Mouse (Mus musculus) ES-E14 (cell line): ENCODE measurements at regions not wholly inside any gene's neighbourhood (a gene's known extent, or its start where the extent isn't known, plus 50 kb on each side); places are given as distances from the start of the nearest gene placed in this dataset.

Experiments
- DNase-seq: peaks from one replicate; pipeline ENCODE4 v3.0.0-alpha.2; 2013; ENCODE audit warnings: low read depth, low spot score
- H3K27ac ChIP-seq: 2 replicates; pipeline ENCODE4 v1.5.1; 2012; ENCODE audit warnings: low read depth, mild to moderate bottlenecking, low read length, moderate library complexity, mixed read lengths; ENCODE audit not compliant: poor library complexity, insufficient read depth, severe bottlenecking
- H3K36me3 ChIP-seq: 2 replicates; pipeline ENCODE4 v1.6.1; 2012; ENCODE audit warnings: mild to moderate bottlenecking, low read length, moderate library complexity, mixed read lengths; ENCODE audit not compliant: control insufficient read depth, poor library complexity, insufficient read depth, severe bottlenecking
- H3K4me1 ChIP-seq, 2 experiments: fragments of 150-350 bp in 1 of 2; sonication (generic) in 1 of 2; 2 replicates each; pipeline ENCODE4 v1.6.1; 2012; ENCODE audit warnings: low read length in 2 of 2, mild to moderate bottlenecking in 1 of 2, mixed read lengths in 1 of 2; ENCODE audit not compliant: control insufficient read depth in 2 of 2, insufficient read depth in 2 of 2, poor library complexity in 1 of 2
- H3K4me3 ChIP-seq, 2 experiments: fragments of 150-350 bp in 1 of 2; sonication (generic) in 1 of 2; 2 replicates each; pipeline ENCODE4 v1.5.1; 2012; ENCODE audit warnings: low read length in 2 of 2, low read depth in 1 of 2, mild to moderate bottlenecking in 1 of 2, mixed read lengths in 1 of 2; ENCODE audit not compliant: insufficient read depth in 1 of 2, poor library complexity in 1 of 2, severe bottlenecking in 1 of 2
- H3K9ac ChIP-seq: 2 replicates; pipeline ENCODE4 v1.6.1; 2012; ENCODE audit warnings: low read depth, mild to moderate bottlenecking, low read length, mixed read lengths; ENCODE audit not compliant: poor library complexity, insufficient read depth, severe bottlenecking
- H3K9me3 ChIP-seq: fragments of 150-350 bp; sonication (generic); 2 replicates; pipeline ENCODE4 v1.6.1; 2012; ENCODE audit warnings: low read depth, mild to moderate bottlenecking, low read length; ENCODE audit not compliant: control insufficient read depth, insufficient read depth
- CHD2 ChIP-seq: IDR thresholded peaks from 2 replicates; pipeline ENCODE4 v1.6.1; 2014; ENCODE audit warnings: mild to moderate bottlenecking, low read depth, low read length, inconsistent platforms
- HCFC1 ChIP-seq: IDR thresholded peaks from 2 replicates; pipeline ENCODE4 v1.6.1; 2012; ENCODE audit warnings: low read length, inconsistent platforms, borderline replicate concordance; ENCODE audit not compliant: insufficient read depth
- MAFK ChIP-seq: IDR thresholded peaks from 2 replicates; pipeline ENCODE4 v1.6.1; 2014; ENCODE audit warnings: mild to moderate bottlenecking, low read depth, low read length, inconsistent platforms; ENCODE audit not compliant: insufficient read depth
- ZC3H11A ChIP-seq: IDR thresholded peaks from 2 replicates; pipeline ENCODE4 v1.6.1; 2012; ENCODE audit warnings: low read depth, mild to moderate bottlenecking, inconsistent platforms, low read length, borderline replicate concordance
- ZNF384 ChIP-seq: IDR thresholded peaks from 2 replicates; pipeline ENCODE4 v1.6.1; 2012; ENCODE audit warnings: low read depth, low read length, inconsistent platforms
- in situ Hi-C, 2 experiments: fragments of 600-800 bp; cut with MboI; formaldehyde crosslinking; loops; one replicate each; pipeline ENCODE4 v1.15.1; 2025; ENCODE audit warnings: low sequenced_read_pairs in 2 of 2, inconsistent platforms in 1 of 2; ENCODE audit not compliant: unreplicated experiment in 2 of 2

DNA sequence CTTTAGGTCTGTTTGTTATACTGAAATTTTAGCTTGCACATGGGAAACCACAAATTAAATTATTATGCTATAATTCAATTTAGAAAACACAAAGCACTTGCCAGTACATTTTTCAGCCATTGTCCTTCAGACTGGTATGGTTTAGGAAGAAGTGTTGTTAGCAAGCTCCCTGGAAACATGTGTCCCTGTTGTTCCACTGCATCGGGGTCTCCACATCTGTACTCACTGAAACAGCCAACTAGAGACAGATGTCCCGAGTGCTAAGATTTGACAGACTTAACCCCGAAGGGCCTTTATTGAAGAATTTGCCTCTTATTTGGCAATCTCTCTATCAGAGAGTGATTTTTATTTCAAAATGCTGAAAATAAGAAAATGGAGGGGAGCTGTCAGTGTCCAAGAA lies 362.6 kb downstream of the Rfpl4b start:
- in situ Hi-C loops = no loop called here
- Histone ChIP-seq H3K4me3 (no peak overlapping the region), H3K36me3 (no peaks in the 10 kb centered on the region), H3K27ac (no peak overlapping the region), H3K4me1 (no peaks in the 10 kb centered on the region), H3K9ac (no peak overlapping the region), H3K9me3 (no peaks in the 10 kb centered on the region)
- no peak for TF ChIP-seq HCFC1
- no peak for TF ChIP-seq ZC3H11A
- no peak for TF ChIP-seq CHD2
- no peak for TF ChIP-seq ZNF384
- TF ChIP-seq MAFK = no peak
- DNase-seq = no peak

DNA sequence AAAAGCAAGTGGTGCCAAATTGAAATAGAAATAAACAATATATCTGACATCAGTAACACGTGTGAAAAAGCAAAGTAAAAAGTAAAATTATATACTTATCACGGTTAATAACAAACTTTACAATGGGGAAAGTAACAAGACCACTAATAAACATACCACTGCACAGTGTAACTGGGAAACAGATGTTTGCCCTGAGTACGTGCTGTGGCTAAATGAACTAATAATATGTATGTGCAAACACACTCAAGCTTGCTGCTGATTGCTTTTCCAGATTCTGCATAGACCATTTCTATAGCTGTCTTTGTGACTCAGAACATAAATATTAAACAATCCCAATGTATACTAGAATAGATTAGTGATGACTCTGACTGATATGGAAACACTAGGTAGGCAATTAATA lies 363.2 kb downstream of the Rfpl4b start:
- Histone ChIP-seq H3K9ac (no peak overlapping the region), H3K4me1 (no peaks in the 10 kb centered on the region), H3K4me3 (no peak overlapping the region), H3K9me3 (no peaks in the 10 kb centered on the region), H3K27ac (no peak overlapping the region), H3K36me3 (no peaks in the 10 kb centered on the region)
- no peak for DNase-seq
- TF ChIP-seq CHD2 (no peak), MAFK (no peak), ZNF384 (no peak), ZC3H11A (no peak), HCFC1 (no peak)
- in situ Hi-C loops = no loop called here

DNA sequence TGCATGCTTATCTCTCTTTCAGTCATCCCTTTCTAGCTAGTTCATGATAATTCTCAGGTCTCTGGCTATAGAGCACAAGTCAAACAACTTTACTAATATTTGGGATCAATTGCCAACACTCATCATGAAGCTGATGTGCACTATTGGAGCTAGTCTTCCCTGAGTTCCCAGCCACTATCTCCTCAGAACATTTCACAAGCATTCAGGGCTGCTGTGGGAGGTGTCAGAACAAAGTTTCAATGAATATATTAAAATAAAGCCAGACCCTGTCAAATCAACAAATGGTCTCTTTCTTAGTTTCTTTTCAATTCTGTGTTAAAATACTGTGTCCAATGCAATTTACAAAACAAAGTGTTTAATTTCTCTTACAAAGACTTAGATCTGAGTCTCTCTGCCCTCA lies 364.8 kb downstream of the Rfpl4b start:
- TF ChIP-seq ZNF384 (no peak), ZC3H11A (no peak), MAFK (no peak), CHD2 (no peak), HCFC1 (no peak)
- Histone ChIP-seq H3K27ac (no peak overlapping the region), H3K4me1 (no peaks in the 10 kb centered on the region), H3K9me3 (no peaks in the 10 kb centered on the region), H3K4me3 (no peak overlapping the region), H3K36me3 (no peaks in the 10 kb centered on the region), H3K9ac (no peak overlapping the region)
- in situ Hi-C loops = no loop called here
- DNase-seq = no peak

DNA sequence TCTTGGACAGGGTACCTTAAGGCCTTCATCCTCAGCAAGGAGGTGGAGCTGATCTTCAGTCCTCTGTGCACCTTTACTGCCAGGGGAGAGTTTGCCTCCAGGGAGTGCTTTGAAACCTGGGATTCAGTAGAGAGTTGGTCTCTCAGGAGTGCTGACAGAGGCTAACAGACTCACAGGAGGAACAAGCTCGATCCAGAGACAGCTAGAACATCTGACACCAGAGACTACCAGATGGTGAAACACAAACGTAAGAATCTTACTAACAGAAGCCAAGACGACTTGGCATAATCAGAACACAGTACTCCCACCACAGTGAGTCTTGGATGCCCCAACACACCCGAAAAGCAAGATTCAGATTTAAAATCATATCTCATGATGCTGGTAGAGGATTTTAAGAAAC lies 372.3 kb downstream of the Rfpl4b start:
- Histone ChIP-seq H3K9ac (no peak overlapping the region), H3K4me1 (no peaks in the 10 kb centered on the region), H3K27ac (no peak overlapping the region), H3K9me3 (no peaks in the 10 kb centered on the region), H3K4me3 (no peak overlapping the region), H3K36me3 (no peaks in the 10 kb centered on the region)
- TF ChIP-seq ZNF384 (no peak), ZC3H11A (no peak), HCFC1 (no peak), CHD2 (no peak), MAFK (no peak)
- in situ Hi-C loops = no loop called here
- DNase-seq = no peak

DNA sequence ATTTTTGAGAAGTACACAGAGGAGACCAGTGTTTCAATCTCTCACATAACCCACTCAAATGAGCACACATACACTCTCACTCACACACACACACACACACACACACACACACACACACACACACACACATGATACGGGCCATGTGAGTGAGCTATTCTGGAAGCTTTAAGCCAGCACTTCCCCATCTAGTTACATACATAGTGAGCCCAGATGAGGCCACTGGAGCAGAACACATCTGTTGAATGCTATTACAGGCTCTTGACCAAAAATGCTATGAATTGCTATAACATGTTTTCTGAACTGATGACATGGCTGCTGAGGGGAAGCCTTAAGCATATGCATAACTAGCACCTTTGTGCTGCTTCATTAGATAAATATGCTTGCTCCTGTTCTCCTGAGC lies 373.9 kb downstream of the Rfpl4b start:
- Histone ChIP-seq H3K4me3 (no peak overlapping the region), H3K27ac (no peak overlapping the region), H3K4me1 (no peaks in the 10 kb centered on the region), H3K36me3 (no peaks in the 10 kb centered on the region), H3K9ac (no peak overlapping the region), H3K9me3 (no peaks in the 10 kb centered on the region)
- in situ Hi-C loops = no loop called here
- DNase-seq = no peak
- TF ChIP-seq ZC3H11A = no peak
- TF ChIP-seq ZNF384 = no peak
- TF ChIP-seq MAFK = no peak
- no peak for TF ChIP-seq CHD2
- no peak for TF ChIP-seq HCFC1
